Mouse (Mus musculus) olfactory bulb, adult 2 months (tissue): ENCODE results near the gene Gbe1.

Experiments used
- CTCF ChIP-seq: fragments of 200-500 bp; IDR thresholded peaks from 2 replicates; pipeline ENCODE4 v1.5.1; 2012; ENCODE audit warnings: low read depth, mild to moderate bottlenecking, low read length, moderate library complexity; ENCODE audit not compliant: insufficient read depth
- POLR2A ChIP-seq: fragments of 200-500 bp; IDR thresholded peaks from 2 replicates; pipeline ENCODE4 v1.6.1; 2012; ENCODE audit warnings: mild to moderate bottlenecking, low read depth, low read length, moderate library complexity; ENCODE audit not compliant: insufficient read depth

DNA sequence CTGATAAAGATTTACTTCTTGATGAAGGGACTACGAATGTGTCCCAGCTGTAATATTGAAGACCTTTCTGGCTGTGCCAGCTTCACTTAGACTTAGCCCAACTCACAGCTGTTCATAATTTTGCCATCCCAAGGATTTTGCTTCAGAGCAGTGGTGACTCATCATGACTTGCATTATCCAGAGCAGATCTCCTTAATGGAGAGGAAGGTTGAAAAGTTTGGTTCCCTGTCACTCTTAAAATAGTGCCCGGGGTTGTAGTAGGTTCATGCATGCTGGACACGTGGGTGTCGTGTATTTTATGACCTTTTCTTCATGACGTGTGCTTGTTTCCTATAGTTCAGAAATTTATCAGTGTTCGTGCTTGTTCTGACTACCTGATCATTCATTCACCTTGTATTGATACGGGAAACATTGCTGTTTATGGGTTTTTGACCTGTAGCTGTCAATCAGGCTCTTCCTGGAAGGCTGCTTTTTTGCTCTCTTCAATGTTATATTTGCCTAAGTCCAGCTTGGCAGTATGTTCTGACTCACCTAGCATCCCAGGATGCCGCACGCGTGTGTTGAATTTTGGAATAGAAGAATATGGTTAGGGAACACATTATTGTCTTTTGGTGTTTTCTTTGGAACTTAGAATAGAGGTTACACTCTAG is 17.0 kb downstream of the Gbe1 start:
- TF ChIP-seq CTCF (no peak), POLR2A (no peak)
